Mouse (Mus musculus) ES-E14 (cell line): ENCODE results near the gene Atxn1. TPM values are rescaled to one million over a fixed set of nuclear protein-coding genes. Genes with fewer than 3 reads are reported as not detected.

Experiments used
- DNase-seq: peaks from one replicate; pipeline ENCODE4 v3.0.0-alpha.2; 2013; ENCODE audit warnings: low read depth, low spot score
- H3K27ac ChIP-seq: 2 replicates; pipeline ENCODE4 v1.5.1; 2012; ENCODE audit warnings: low read depth, mild to moderate bottlenecking, low read length, moderate library complexity, mixed read lengths; ENCODE audit not compliant: poor library complexity, insufficient read depth, severe bottlenecking
- H3K36me3 ChIP-seq: 2 replicates; pipeline ENCODE4 v1.6.1; 2012; ENCODE audit warnings: mild to moderate bottlenecking, low read length, moderate library complexity, mixed read lengths; ENCODE audit not compliant: control insufficient read depth, poor library complexity, insufficient read depth, severe bottlenecking
- H3K4me1 ChIP-seq, 2 experiments: fragments of 150-350 bp in 1 of 2; sonication (generic) in 1 of 2; 2 replicates each; pipeline ENCODE4 v1.6.1; 2012; ENCODE audit warnings: low read length in 2 of 2, mild to moderate bottlenecking in 1 of 2, mixed read lengths in 1 of 2; ENCODE audit not compliant: control insufficient read depth in 2 of 2, insufficient read depth in 2 of 2, poor library complexity in 1 of 2
- H3K4me3 ChIP-seq, 2 experiments: fragments of 150-350 bp in 1 of 2; sonication (generic) in 1 of 2; 2 replicates each; pipeline ENCODE4 v1.5.1; 2012; ENCODE audit warnings: low read length in 2 of 2, low read depth in 1 of 2, mild to moderate bottlenecking in 1 of 2, mixed read lengths in 1 of 2; ENCODE audit not compliant: insufficient read depth in 1 of 2, poor library complexity in 1 of 2, severe bottlenecking in 1 of 2
- H3K9ac ChIP-seq: 2 replicates; pipeline ENCODE4 v1.6.1; 2012; ENCODE audit warnings: low read depth, mild to moderate bottlenecking, low read length, mixed read lengths; ENCODE audit not compliant: poor library complexity, insufficient read depth, severe bottlenecking
- H3K9me3 ChIP-seq: fragments of 150-350 bp; sonication (generic); 2 replicates; pipeline ENCODE4 v1.6.1; 2012; ENCODE audit warnings: low read depth, mild to moderate bottlenecking, low read length; ENCODE audit not compliant: control insufficient read depth, insufficient read depth
- CHD2 ChIP-seq: IDR thresholded peaks from 2 replicates; pipeline ENCODE4 v1.6.1; 2014; ENCODE audit warnings: mild to moderate bottlenecking, low read depth, low read length, inconsistent platforms
- HCFC1 ChIP-seq: IDR thresholded peaks from 2 replicates; pipeline ENCODE4 v1.6.1; 2012; ENCODE audit warnings: low read length, inconsistent platforms, borderline replicate concordance; ENCODE audit not compliant: insufficient read depth
- MAFK ChIP-seq: IDR thresholded peaks from 2 replicates; pipeline ENCODE4 v1.6.1; 2014; ENCODE audit warnings: mild to moderate bottlenecking, low read depth, low read length, inconsistent platforms; ENCODE audit not compliant: insufficient read depth
- ZC3H11A ChIP-seq: IDR thresholded peaks from 2 replicates; pipeline ENCODE4 v1.6.1; 2012; ENCODE audit warnings: low read depth, mild to moderate bottlenecking, inconsistent platforms, low read length, borderline replicate concordance
- ZNF384 ChIP-seq: IDR thresholded peaks from 2 replicates; pipeline ENCODE4 v1.6.1; 2012; ENCODE audit warnings: low read depth, low read length, inconsistent platforms
- in situ Hi-C, 2 experiments: fragments of 600-800 bp; cut with MboI; formaldehyde crosslinking; loops; one replicate each; pipeline ENCODE4 v1.15.1; 2025; ENCODE audit warnings: low sequenced_read_pairs in 2 of 2, inconsistent platforms in 1 of 2; ENCODE audit not compliant: unreplicated experiment in 2 of 2
- total RNA-seq: library from RNA; depleted of rRNA; stranded (reverse); fragments of 300-350 nt; gene quantifications from 2 replicates; pipeline ENCODE4 v1.2.3, GENCODE M21; 2012

Gene Atxn1
- total RNA-seq, 1 experiment = 7.8 TPM

DNA sequence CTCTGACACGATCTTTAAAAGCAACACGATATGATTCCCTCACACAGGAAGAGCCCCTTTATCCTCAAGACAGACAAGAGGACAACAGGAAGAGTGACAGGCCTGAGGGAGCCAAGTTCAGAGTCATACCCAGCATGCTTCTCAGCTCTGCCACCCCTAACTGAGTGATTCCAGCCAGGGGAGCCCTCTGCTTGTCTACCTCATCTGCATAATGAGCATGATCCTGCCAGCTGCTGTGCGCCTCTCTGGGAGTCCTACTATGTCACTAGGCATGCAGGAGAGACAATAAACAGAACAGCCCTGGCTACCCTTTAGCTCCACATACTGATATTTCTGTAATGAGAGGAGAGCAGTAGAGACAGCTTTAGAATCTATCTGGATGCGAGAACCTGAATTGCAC, 228.6 kb downstream of the Atxn1 start:
- no peaks in the 10 kb centered on the region for H3K36me3 ChIP-seq
- TF ChIP-seq HCFC1 (no peak), MAFK (no peak), ZC3H11A (no peak), CHD2 (no peak), ZNF384 (no peak)
- no peaks in the 10 kb centered on the region for H3K4me1 ChIP-seq
- no peak overlapping the region for H3K27ac ChIP-seq
- H3K9me3 ChIP-seq = no peaks in the 10 kb centered on the region
- H3K4me3 ChIP-seq = no peak overlapping the region
- H3K9ac ChIP-seq = no peak overlapping the region
- in situ Hi-C loops = no loop called here
- no peak for DNase-seq

DNA sequence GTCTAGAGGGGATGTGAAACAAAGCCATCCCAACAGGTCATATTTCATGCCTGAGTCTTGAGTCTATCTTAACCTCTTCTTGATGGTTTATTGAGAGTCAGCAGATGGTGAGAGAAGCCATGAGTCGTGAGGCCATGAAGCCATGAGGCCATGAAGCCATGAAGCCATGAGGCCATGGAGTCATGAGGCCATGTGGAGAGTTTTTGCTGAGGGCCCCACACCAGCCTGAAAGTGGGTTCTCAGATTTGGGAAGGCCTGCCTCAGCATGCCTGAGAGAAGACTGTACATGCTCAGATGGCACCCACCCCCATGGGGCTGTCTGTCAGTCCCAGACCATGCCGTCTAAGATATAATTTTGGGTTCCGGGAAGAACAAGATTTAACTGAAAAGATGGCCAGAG, 229.0 kb downstream of the Atxn1 start:
- Histone ChIP-seq H3K4me1 (no peaks in the 10 kb centered on the region), H3K4me3 (no peak overlapping the region), H3K9me3 (no peaks in the 10 kb centered on the region), H3K36me3 (no peaks in the 10 kb centered on the region), H3K9ac (no peak overlapping the region), H3K27ac (no peak overlapping the region)
- TF ChIP-seq ZNF384 = no peak
- TF ChIP-seq HCFC1 = no peak
- no peak for TF ChIP-seq CHD2
- no peak for TF ChIP-seq MAFK
- TF ChIP-seq ZC3H11A = no peak
- no peak for DNase-seq
- in situ Hi-C loops = no loop called here

DNA sequence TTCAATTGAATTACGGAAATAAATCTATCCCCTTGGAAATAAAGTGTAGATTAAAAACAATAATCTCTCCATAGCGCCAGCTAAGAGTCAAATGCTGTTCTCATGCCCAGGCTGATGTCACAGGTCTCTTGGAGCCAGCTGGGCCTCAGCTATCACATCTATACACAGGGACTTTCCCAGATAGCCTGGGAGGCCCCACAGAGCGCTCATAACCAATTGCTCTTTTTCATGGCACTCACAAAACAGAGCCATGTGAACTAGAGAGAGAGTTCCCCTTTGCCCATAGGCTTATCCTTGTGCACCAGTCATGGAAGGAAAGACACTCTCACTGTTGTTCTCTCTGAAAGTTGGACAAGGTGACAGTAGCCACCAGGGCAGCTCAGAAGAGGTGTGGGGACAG, 230.3 kb downstream of the Atxn1 start:
- in situ Hi-C loops = no loop called here
- H3K4me3 ChIP-seq = no peak overlapping the region

DNA sequence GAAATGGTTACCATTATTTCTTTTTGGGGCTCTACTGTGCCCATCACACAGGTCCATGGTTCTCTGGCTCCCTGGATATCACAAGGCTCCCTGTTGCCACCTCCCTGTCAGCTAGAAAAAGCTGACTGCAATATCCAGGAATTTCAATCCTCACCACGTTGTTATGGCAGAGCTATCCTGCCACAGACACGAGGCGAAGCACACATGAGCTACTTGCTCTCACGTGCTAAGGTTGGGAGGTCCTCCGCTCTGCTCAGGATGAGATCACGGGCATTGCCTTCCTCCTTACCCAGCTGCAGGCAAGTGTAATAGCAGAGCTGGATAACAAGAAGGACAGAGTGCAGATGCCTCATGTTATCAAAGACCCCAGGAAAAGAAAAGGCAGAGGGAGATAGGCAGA, 232.2 kb downstream of the Atxn1 start:
- no peak overlapping the region for H3K4me3 ChIP-seq
- no peak for TF ChIP-seq ZNF384
- TF ChIP-seq HCFC1 = no peak
- no peak for TF ChIP-seq MAFK
- no peak for TF ChIP-seq ZC3H11A
- no peak for TF ChIP-seq CHD2
- no peaks in the 10 kb centered on the region for H3K9me3 ChIP-seq
- H3K9ac ChIP-seq = no peak overlapping the region
- H3K27ac ChIP-seq = no peak overlapping the region
- no peaks in the 10 kb centered on the region for H3K36me3 ChIP-seq
- DNase-seq = no peak
- H3K4me1 ChIP-seq = no peaks in the 10 kb centered on the region
- in situ Hi-C loops = no loop called here

More for the DNA sequence above, 230.3 kb downstream of the Atxn1 start:
- no peak for TF ChIP-seq ZNF384
- no peak for TF ChIP-seq CHD2
- TF ChIP-seq HCFC1 = no peak
- TF ChIP-seq MAFK = no peak
- no peak for TF ChIP-seq ZC3H11A
- Histone ChIP-seq H3K27ac (no peak overlapping the region), H3K36me3 (no peaks in the 10 kb centered on the region), H3K9me3 (no peaks in the 10 kb centered on the region), H3K4me1 (no peaks in the 10 kb centered on the region), H3K9ac (no peak overlapping the region)
- DNase-seq = no peak

- in situ Hi-C loops = no loop called here
- Histone ChIP-seq H3K9ac (no peak overlapping the region), H3K4me3 (no peak overlapping the region), H3K4me1 (peaks cover 1 to 3% of the 10 kb centered on the region in 2 experiments; a peak in 1 of 4 replicates), H3K36me3 (no peaks in the 10 kb centered on the region), H3K27ac (no peak overlapping the region), H3K9me3 (no peaks in the 10 kb centered on the region)
- TF ChIP-seq HCFC1 (no peak), ZNF384 (no peak), ZC3H11A (no peak), MAFK (no peak), CHD2 (no peak)
- DNase-seq = no peak
These were observed 237.9 kb downstream of the Atxn1 start for GRCm38 (mm10) chr13:45726917-45727316.
